Mouse (Mus musculus): ENCODE results near the gene 4933427D14Rik. TPM values are rescaled to one million over a fixed set of nuclear protein-coding genes. Genes with fewer than 3 reads are reported as not detected.

4933427D14Rik gene
- total and polyA plus RNA-seq, 3 experiments = 14.5 to 19.6 TPM; not detected in 1

GRCm38 (mm10) chr11:72110726-72111125 is 96.5 kb downstream of the 4933427D14Rik start:
- Histone ChIP-seq H3K36me3 (ENCODE audit: control insufficient read depth in 1 of 2, insufficient read depth in 2 of 2, low read length in 2 of 2) (no peaks in the 10 kb centered on the region), H3K4me3 (ENCODE audit: control insufficient read depth in 1 of 2, insufficient read depth in 1 of 2, low read depth in 2 of 2, low read length in 2 of 2) (no peak overlapping the region), H3K27ac (ENCODE audit: control insufficient read depth, low read depth, low read length) (no peak overlapping the region), H3K27me3 (ENCODE audit: control insufficient read depth in 1 of 2, insufficient read depth in 2 of 2, low read length in 2 of 2) (peaks cover 0 to 1% of the 10 kb centered on the region in 2 experiments; a peak in 3 of 4 replicates), H3K9me3 (replicated peaks; ENCODE audit: insufficient read depth, low read length) (no peaks in the 10 kb centered on the region), H3K79me2 (ENCODE audit: control insufficient read depth, insufficient read depth, low read length, poor library complexity) (no peaks in the 10 kb centered on the region), H3K9ac (ENCODE audit: control insufficient read depth, low read depth, low read length, poor library complexity, severe bottlenecking) (no peak overlapping the region), H3K4me1 (ENCODE audit: control insufficient read depth in 1 of 2, insufficient read depth in 2 of 2, low read length in 2 of 2) (no peaks in the 10 kb centered on the region)
- DNase-seq (ENCODE audit: low read depth, low spot score) = no peak
- no peak for TF ChIP-seq MAFK (IDR thresholded peaks at IDR 0.05; ENCODE audit: borderline replicate concordance, low read depth, low read length)
- no peak for TF ChIP-seq CHD1 (IDR thresholded peaks at IDR 0.05; ENCODE audit: low read depth, low read length)
- no peak for TF ChIP-seq POLR2A (IDR thresholded peaks at IDR 0.05; ENCODE audit: control insufficient read depth in 1 of 2, insufficient read depth in 1 of 2, low read depth in 1 of 2, low read length in 2 of 2, poor library complexity in 1 of 2)
- no peak for TF ChIP-seq CHD2 (IDR thresholded peaks at IDR 0.05; ENCODE audit: low read length)
- TF ChIP-seq ZNF384 (IDR thresholded peaks at IDR 0.05; ENCODE audit: low read depth, low read length) = no peak
- TF ChIP-seq CTCF (IDR thresholded peaks at IDR 0.05 in 2 of 3, conservative IDR thresholded peaks at IDR 0.05 in 1 of 3; ENCODE audit: control insufficient read depth in 1 of 3, insufficient read depth in 1 of 3, low read depth in 2 of 3, low read length in 3 of 3, poor library complexity in 1 of 3, severe bottlenecking in 1 of 3) = no peak
- no peak for TF ChIP-seq NRF1 (IDR thresholded peaks at IDR 0.05; ENCODE audit: insufficient read depth, low read depth, low read length, poor library complexity, severe bottlenecking)
- no peak for TF ChIP-seq POLR2AphosphoS2 (IDR thresholded peaks at IDR 0.05; ENCODE audit: low read length)
- TF ChIP-seq JUND (IDR thresholded peaks at IDR 0.05; ENCODE audit: low read depth, low read length) = no peak
- no peak for TF ChIP-seq MAZ (IDR thresholded peaks at IDR 0.05; ENCODE audit: low read depth, low read length)
- TF ChIP-seq RCOR1 (IDR thresholded peaks at IDR 0.05; ENCODE audit: low read depth, low read length) = no peak
- no peak for TF ChIP-seq BHLHE40 (IDR thresholded peaks at IDR 0.05; ENCODE audit: borderline replicate concordance, low read depth, low read length)
- TF ChIP-seq ZMIZ1 (IDR thresholded peaks at IDR 0.05; ENCODE audit: low read depth, low read length) = no peak
- TF ChIP-seq GATA1 (IDR thresholded peaks at IDR 0.05; ENCODE audit: low read depth, low read length) = no peak
- TF ChIP-seq EP300 (IDR thresholded peaks at IDR 0.05; ENCODE audit: low read depth in 1 of 2, low read length in 2 of 2) = no peak
- no peak for TF ChIP-seq E2F4 (IDR thresholded peaks at IDR 0.05; ENCODE audit: borderline replicate concordance, low read depth, low read length)

GRCm38 (mm10) chr11:72104223-72104622 is 103.0 kb downstream of the 4933427D14Rik start:
- H3K27ac ChIP-seq (ENCODE audit: control insufficient read depth, low read depth, low read length) = no peak overlapping the region
- H3K9ac ChIP-seq (ENCODE audit: control insufficient read depth, low read depth, low read length, poor library complexity, severe bottlenecking) = no peak overlapping the region
- DNase-seq (ENCODE audit: low read depth, low spot score) = no peak
- H3K4me3 ChIP-seq (ENCODE audit: control insufficient read depth in 1 of 2, insufficient read depth in 1 of 2, low read depth in 2 of 2, low read length in 2 of 2) = no peak overlapping the region
- no peaks in the 10 kb centered on the region for H3K36me3 ChIP-seq (ENCODE audit: control insufficient read depth in 1 of 2, insufficient read depth in 2 of 2, low read length in 2 of 2)
- peaks cover 0 to 1% of the 10 kb centered on the region in 2 experiments for H3K27me3 ChIP-seq (ENCODE audit: control insufficient read depth in 1 of 2, insufficient read depth in 2 of 2, low read length in 2 of 2)
- no peaks in the 10 kb centered on the region for H3K9me3 ChIP-seq (replicated peaks; ENCODE audit: insufficient read depth, low read length)
- TF ChIP-seq NRF1 (IDR thresholded peaks at IDR 0.05; ENCODE audit: insufficient read depth, low read depth, low read length, poor library complexity, severe bottlenecking) (no peak), ETS1 (IDR thresholded peaks at IDR 0.05; ENCODE audit: low read depth, low read length) (no peak), USF1 (IDR thresholded peaks at IDR 0.05; ENCODE audit: low read depth, low read length) (no peak), SIN3A (IDR thresholded peaks at IDR 0.05; ENCODE audit: low read length) (no peak)
- H3K4me1 ChIP-seq (ENCODE audit: control insufficient read depth in 1 of 2, insufficient read depth in 2 of 2, low read length in 2 of 2) = no peaks in the 10 kb centered on the region
- no peaks in the 10 kb centered on the region for H3K79me2 ChIP-seq (ENCODE audit: control insufficient read depth, insufficient read depth, low read length, poor library complexity)

Other genes with a start within 250 kb of the 4933427D14Rik start
- 0.39 and 0.42 TPM in 2 replicates for gene Aipl1, start 169.9 kb downstream of the 4933427D14Rik start, total RNA-seq (2012; rRNA removed)
- gene Aipl1, start 169.9 kb downstream of the 4933427D14Rik start, polyA plus RNA-seq (2012; ENCODE audit: insufficient read depth in 1 of 2, insufficient read length in 2 of 2, low read depth in 1 of 2, low replicate concordance in 2 of 2, missing spikeins in 1 of 2) = under 1 TPM in 1 of 2 experiments, not detected in 1; 0.58 TPM
- gene Pimreg, start 165.4 kb downstream of the 4933427D14Rik start, total RNA-seq (2012; rRNA removed) = 24.3 and 25.8 TPM in 2 replicates
- gene Pimreg, start 165.4 kb downstream of the 4933427D14Rik start, polyA plus RNA-seq (2012; ENCODE audit: insufficient read depth in 1 of 2, insufficient read length in 2 of 2, low read depth in 1 of 2, low replicate concordance in 2 of 2, missing spikeins in 1 of 2) = 10 to 100 TPM in 1 of 2 experiments, not detected in 1; 45.3 TPM
- not detected in 2 replicates for gene Pitpnm3, start 71.7 kb downstream of the 4933427D14Rik start, total RNA-seq (2012; rRNA removed)
- under 1 TPM in 1 of 2 experiments, not detected in 1; 0.24 TPM for gene Pitpnm3, start 71.7 kb downstream of the 4933427D14Rik start, polyA plus RNA-seq (2012; ENCODE audit: insufficient read depth in 1 of 2, insufficient read length in 2 of 2, low read depth in 1 of 2, low replicate concordance in 2 of 2, missing spikeins in 1 of 2)
- gene Gm43951, start 619 bp downstream of the 4933427D14Rik start, total RNA-seq (2012; rRNA removed) = 1.5 and 1.6 TPM in 2 replicates
- gene Gm43951, start 619 bp downstream of the 4933427D14Rik start, polyA plus RNA-seq (2012; ENCODE audit: insufficient read depth in 1 of 2, insufficient read length in 2 of 2, low read depth in 1 of 2, low replicate concordance in 2 of 2, missing spikeins in 1 of 2) = 1 to 10 TPM in 1 of 2 experiments, not detected in 1; 2.0 TPM
- gene Txndc17, start 88 bp upstream of the 4933427D14Rik start, total RNA-seq (2012; rRNA removed) = 194 and 210 TPM in 2 replicates
- gene Txndc17, start 88 bp upstream of the 4933427D14Rik start, polyA plus RNA-seq (2012; ENCODE audit: insufficient read depth in 1 of 2, insufficient read length in 2 of 2, low read depth in 1 of 2, low replicate concordance in 2 of 2, missing spikeins in 1 of 2) = 100 to 1,000 TPM in 1 of 2 experiments, not detected in 1; 196 TPM
- gene Med31, start 8.1 kb upstream of the 4933427D14Rik start, total RNA-seq (2012; rRNA removed) = 18.2 and 21.1 TPM in 2 replicates
- gene Med31, start 8.1 kb upstream of the 4933427D14Rik start, polyA plus RNA-seq (2012; ENCODE audit: insufficient read depth in 1 of 2, insufficient read length in 2 of 2, low read depth in 1 of 2, low replicate concordance in 2 of 2, missing spikeins in 1 of 2) = 10 to 100 TPM in 1 of 2 experiments, not detected in 1; 12.1 TPM
- not detected in 2 replicates for gene Slc13a5, start 59.8 kb upstream of the 4933427D14Rik start, total RNA-seq (2012; rRNA removed)
- not detected for gene Slc13a5, start 59.8 kb upstream of the 4933427D14Rik start, polyA plus RNA-seq (2012; ENCODE audit: insufficient read depth in 1 of 2, insufficient read length in 2 of 2, low read depth in 1 of 2, low replicate concordance in 2 of 2, missing spikeins in 1 of 2)
- gene Xaf1, start 94.2 kb upstream of the 4933427D14Rik start, total RNA-seq (2012; rRNA removed) = 0.56 and 1.0 TPM in 2 replicates
- 1 to 10 TPM in 1 of 2 experiments, not detected in 1; 1.8 TPM for gene Xaf1, start 94.2 kb upstream of the 4933427D14Rik start, polyA plus RNA-seq (2012; ENCODE audit: insufficient read depth in 1 of 2, insufficient read length in 2 of 2, low read depth in 1 of 2, low replicate concordance in 2 of 2, missing spikeins in 1 of 2)
- not detected in 2 replicates for gene Fbxo39, start 107.0 kb upstream of the 4933427D14Rik start, total RNA-seq (2012; rRNA removed)
- not detected for gene Fbxo39, start 107.0 kb upstream of the 4933427D14Rik start, polyA plus RNA-seq (2012; ENCODE audit: insufficient read depth in 1 of 2, insufficient read length in 2 of 2, low read depth in 1 of 2, low replicate concordance in 2 of 2, missing spikeins in 1 of 2)
- gene Tekt1, start 155.0 kb upstream of the 4933427D14Rik start, total RNA-seq (2012; rRNA removed) = not detected in 2 replicates
- not detected for gene Tekt1, start 155.0 kb upstream of the 4933427D14Rik start, polyA plus RNA-seq (2012; ENCODE audit: insufficient read depth in 1 of 2, insufficient read length in 2 of 2, low read depth in 1 of 2, low replicate concordance in 2 of 2, missing spikeins in 1 of 2)
- 10.9 and 11.1 TPM in 2 replicates for gene Smtnl2, start 204.3 kb upstream of the 4933427D14Rik start, total RNA-seq (2012; rRNA removed)
- 10 to 100 TPM in 1 of 2 experiments, not detected in 1; 10.2 TPM for gene Smtnl2, start 204.3 kb upstream of the 4933427D14Rik start, polyA plus RNA-seq (2012; ENCODE audit: insufficient read depth in 1 of 2, insufficient read length in 2 of 2, low read depth in 1 of 2, low replicate concordance in 2 of 2, missing spikeins in 1 of 2)
- gene Ggt6, start 228.1 kb upstream of the 4933427D14Rik start, total RNA-seq (2012; rRNA removed) = not detected in 2 replicates
- gene Ggt6, start 228.1 kb upstream of the 4933427D14Rik start, polyA plus RNA-seq (2012; ENCODE audit: insufficient read depth in 1 of 2, insufficient read length in 2 of 2, low read depth in 1 of 2, low replicate concordance in 2 of 2, missing spikeins in 1 of 2) = under 1 TPM in 1 of 2 experiments, not detected in 1; 0.04 TPM
- gene Mybbp1a, start 233.9 kb upstream of the 4933427D14Rik start, total RNA-seq (2012; rRNA removed) = 328 and 344 TPM in 2 replicates
- gene Mybbp1a, start 233.9 kb upstream of the 4933427D14Rik start, polyA plus RNA-seq (2012; ENCODE audit: insufficient read depth in 1 of 2, insufficient read length in 2 of 2, low read depth in 1 of 2, low replicate concordance in 2 of 2, missing spikeins in 1 of 2) = 1,000 to 10,000 TPM in 1 of 2 experiments, 100 to 1,000 TPM in 1; 602 to 3,394 TPM

Measured in MEL (cell line).